ENCODE assay signal across 14 mouse cellular contexts in genomic region chr2:165700252-165700908, GRCm38 (mm10).
A peak's percentile ranks its signal among the peaks of the same experiment; 100 is the strongest.
DNase-seq lines count a peak whose midpoint lies in the region; ATAC-seq and TF ChIP-seq lines count a peak whose summit lies in the region.
"Had no signal": no experiment of that assay in that cellular context is flagged by ENCODE, and none has a peak within 500 bp of the region (broad histone marks: within the 10 kb centered on the region; RNA-seq: fewer than 3 reads in every experiment).

No protein-coding gene starts in this region.

- TF ChIP-seq POLR2A in limb, embryonic 14.5 days (IDR thresholded peaks at IDR 0.05; ENCODE audit: borderline replicate concordance, extremely low read depth, insufficient read depth, insufficient read length): no peak

- H3K27ac ChIP-seq in forebrain, embryonic 11.5 days (ENCODE audit: low read depth, low read length): no peak overlapping the region; the same call in 1 of the 2 replicates
- H3K27ac ChIP-seq in forebrain, embryonic 14.5 days (ENCODE audit: low read depth, low read length): no peak overlapping the region
- H3K27ac ChIP-seq in limb, embryonic 14.5 days (replicated peaks; ENCODE audit: low read depth, low read length): no peak overlapping the region
- H3K27ac ChIP-seq: liver, embryonic 12.5 days had no signal

- no peak overlapping the region for H3K9ac ChIP-seq in forebrain, embryonic 11.5 days (ENCODE audit: low read length)
- H3K9ac ChIP-seq in forebrain, embryonic 14.5 days (ENCODE audit: low read length): no peak overlapping the region
- H3K9ac ChIP-seq in limb, embryonic 14.5 days (ENCODE audit: low read depth, low read length, severe bottlenecking): no peak overlapping the region
- H3K9ac ChIP-seq: liver, embryonic 12.5 days had no signal

- no peaks in the 10 kb centered on the region for H3K36me3 ChIP-seq in forebrain, embryonic 11.5 days (ENCODE audit: control insufficient read depth, insufficient read depth, low read length)
- no peaks in the 10 kb centered on the region for H3K36me3 ChIP-seq in forebrain, embryonic 14.5 days (ENCODE audit: control insufficient read depth, insufficient read depth, low read length)
- H3K36me3 ChIP-seq in limb, embryonic 14.5 days (ENCODE audit: control insufficient read depth, insufficient read depth, low read length): no peaks in the 10 kb centered on the region
- H3K36me3 ChIP-seq: liver, embryonic 12.5 days had no signal

- no peak overlapping the region for H3K4me2 ChIP-seq in forebrain, embryonic 11.5 days (ENCODE audit: low read depth, low read length, severe bottlenecking)
- H3K4me2 ChIP-seq in forebrain, embryonic 14.5 days (ENCODE audit: low read length): no peak overlapping the region
- no peak overlapping the region for H3K4me2 ChIP-seq in limb, embryonic 14.5 days (replicated peaks; ENCODE audit: low read depth, low read length, severe bottlenecking)
- H3K4me2 ChIP-seq: liver, embryonic 12.5 days had no signal

- H3K27me3 ChIP-seq in forebrain, embryonic 11.5 days (ENCODE audit: control insufficient read depth, insufficient read depth, low read length): no peaks in the 10 kb centered on the region
- no peaks in the 10 kb centered on the region for H3K27me3 ChIP-seq in forebrain, embryonic 14.5 days (replicated peaks; ENCODE audit: control insufficient read depth, insufficient read depth, low read length)
- H3K27me3 ChIP-seq in limb, embryonic 14.5 days (ENCODE audit: control insufficient read depth, insufficient read depth, low read length): no peaks in the 10 kb centered on the region
- H3K27me3 ChIP-seq: liver, embryonic 12.5 days had no signal

- DNase-seq in forebrain, embryonic 11.5 days (ENCODE audit: low spot score): peak; percentile 43
- no peak for DNase-seq in forebrain, embryonic 14.5 days (ENCODE audit: low spot score)
- DNase-seq in embryo, embryonic 10 days (ENCODE audit: low spot score): peak; percentile 80
- DNase-seq in forelimb bud, embryonic 11.5 days (ENCODE audit: low read depth, low spot score): peak; percentile 13
- DNase-seq in limb, embryonic 14.5 days (ENCODE audit: low spot score): no peak
- no peak for DNase-seq in retina, postnatal 1 day
- no peak for DNase-seq in layer of hippocampus, postnatal 25 days (ENCODE audit: extremely low spot score in 1 of 2, low spot score in 1 of 2)
- DNase-seq in right cerebral cortex, adult 18-20 months: no peak
- DNase-seq: cerebellum, adult 18-20 months; kidney, adult 8-10 months; layer of hippocampus, postnatal 36 days; lung, postnatal 4 days; thymus, adult 2 months had no signal

- H3K4me1 ChIP-seq in forebrain, embryonic 11.5 days (replicated peaks; ENCODE audit: control insufficient read depth, insufficient read depth, low read length): no peaks in the 10 kb centered on the region
- H3K4me1 ChIP-seq in forebrain, embryonic 14.5 days (ENCODE audit: control insufficient read depth, insufficient read depth, low read length): no peaks in the 10 kb centered on the region
- no peaks in the 10 kb centered on the region for H3K4me1 ChIP-seq in limb, embryonic 14.5 days (ENCODE audit: control insufficient read depth, insufficient read depth, low read length)
- H3K4me1 ChIP-seq: liver, embryonic 12.5 days had no signal

- WGBS in forebrain, embryonic 11.5 days: 66% methylated on average over 19 of the region's 19 CpGs
- 69% methylated on average over 19 of the region's 19 CpGs for WGBS in forebrain, embryonic 14.5 days
- WGBS in limb, embryonic 14.5 days: 55% methylated on average over 19 of the region's 19 CpGs

- no peaks in the 10 kb centered on the region for H3K9me3 ChIP-seq in forebrain, embryonic 11.5 days (ENCODE audit: control insufficient read depth, low read length)
- no peaks in the 10 kb centered on the region for H3K9me3 ChIP-seq in forebrain, embryonic 14.5 days (replicated peaks; ENCODE audit: control insufficient read depth, low read length)
- no peaks in the 10 kb centered on the region for H3K9me3 ChIP-seq in limb, embryonic 14.5 days (ENCODE audit: control insufficient read depth, low read length)
- H3K9me3 ChIP-seq: liver, embryonic 12.5 days had no signal

- H3K4me3 ChIP-seq in forebrain, embryonic 11.5 days (ENCODE audit: low read depth, low read length): no peak overlapping the region
- H3K4me3 ChIP-seq in forebrain, embryonic 14.5 days (ENCODE audit: low read depth, low read length): no peak overlapping the region
- H3K4me3 ChIP-seq in limb, embryonic 14.5 days (replicated peaks; ENCODE audit: low read length): no peak overlapping the region
- H3K4me3 ChIP-seq: liver, embryonic 12.5 days had no signal

- ATAC-seq in forebrain, embryonic 11.5 days (replicated peaks; ENCODE audit: low FRiP score): no peak
- ATAC-seq in forebrain, embryonic 14.5 days: no peak
- peak; percentile 53 for ATAC-seq in limb, embryonic 14.5 days (ENCODE audit: low FRiP score, low read depth)
- ATAC-seq: liver, embryonic 12.5 days had no signal

Comparison
In these comparisons a context has a peak if more than half of its experiments do, and no peak if none do; other contexts are left out.
1. DNase-seq: peak in forebrain, embryonic 11.5 days (single experiment), embryo, embryonic 10 days (single experiment) and forelimb bud, embryonic 11.5 days (single experiment); none in forebrain, embryonic 14.5 days (single experiment), limb, embryonic 14.5 days (single experiment), retina, postnatal 1 day (single experiment), layer of hippocampus, postnatal 25 days (0 of 2) and right cerebral cortex, adult 18-20 months (single experiment).